Mouse (Mus musculus): ENCODE data around the gene Slc5a11. TPM values are rescaled to one million over a fixed set of nuclear protein-coding genes. Genes with fewer than 3 reads are reported as not detected.

Slc5a11 gene
- polyA plus RNA-seq (2012; rRNA removed) = 107 and 133 TPM in 2 replicates

GRCm38 (mm10) chr7:123214365-123215075 lies at the start of gene Slc5a11:
Gene Slc5a11, plus strand, starts transcription at chr7:123214780.
- 34% methylated on average over 8 of the region's 8 CpGs for WGBS
- Histone ChIP-seq H3K27ac (ENCODE audit: insufficient read depth, low read depth, low read length) (peak within 1 kb of the TSS; percentile 84), H3K36me3 (ENCODE audit: control insufficient read depth, insufficient read depth, low read length) (no peaks in the 10 kb centered on the region), H3K27me3 (replicated peaks; ENCODE audit: control insufficient read depth, insufficient read depth, low read length) (no peaks in the 10 kb centered on the region), H3K4me1 (ENCODE audit: control insufficient read depth, insufficient read depth, low read length) (peaks cover 18% of the 10 kb centered on the region), H3K4me3 (ENCODE audit: insufficient read depth, low read depth, low read length) (peak within 1 kb of the TSS; percentile 49)
- TF ChIP-seq POLR2A (IDR thresholded peaks at IDR 0.05; ENCODE audit: low read depth, low read length) (no peak), CTCF (conservative IDR thresholded peaks at IDR 0.05; ENCODE audit: insufficient read depth, insufficient read length, low read depth, low read length) (no peak; the same call in 1 of the 2 replicates)
- DNase-seq = peak; percentile 93

GRCm38 (mm10) chr7:123167436-123167835 lies 47.1 kb upstream of the Slc5a11 start:
- WGBS = 82% methylated on average over 2 of the region's 2 CpGs
- no peak overlapping the region for H3K4me3 ChIP-seq (ENCODE audit: insufficient read depth, low read depth, low read length)
- H3K36me3 ChIP-seq (ENCODE audit: control insufficient read depth, insufficient read depth, low read length) = peaks cover 39% of the 10 kb centered on the region
- 0 out of 2 replicates have a peak, but pooled peaks cover 5% of the 10 kb centered on the region for H3K4me1 ChIP-seq (ENCODE audit: control insufficient read depth, insufficient read depth, low read length)
- no peaks in the 10 kb centered on the region for H3K27me3 ChIP-seq (replicated peaks; ENCODE audit: control insufficient read depth, insufficient read depth, low read length)
- peak; percentile 50 for DNase-seq
- H3K27ac ChIP-seq (ENCODE audit: insufficient read depth, low read depth, low read length) = no peak overlapping the region
- TF ChIP-seq POLR2A (IDR thresholded peaks at IDR 0.05; ENCODE audit: low read depth, low read length) = no peak
- no peak for TF ChIP-seq CTCF (conservative IDR thresholded peaks at IDR 0.05; ENCODE audit: insufficient read depth, insufficient read length, low read depth, low read length)

GRCm38 (mm10) chr7:123169618-123170017 lies 45.0 kb upstream of the Slc5a11 start:
- no peak overlapping the region for H3K4me3 ChIP-seq (ENCODE audit: insufficient read depth, low read depth, low read length)
- H3K4me1 ChIP-seq (ENCODE audit: control insufficient read depth, insufficient read depth, low read length) = 0 out of 2 replicates have a peak, but pooled peaks cover 5% of the 10 kb centered on the region
- WGBS = 93% methylated on average over 2 of the region's 2 CpGs
- no peaks in the 10 kb centered on the region for H3K27me3 ChIP-seq (replicated peaks; ENCODE audit: control insufficient read depth, insufficient read depth, low read length)
- H3K36me3 ChIP-seq (ENCODE audit: control insufficient read depth, insufficient read depth, low read length) = peaks cover 32% of the 10 kb centered on the region
- DNase-seq = no peak
- no peak overlapping the region for H3K27ac ChIP-seq (ENCODE audit: insufficient read depth, low read depth, low read length)
- TF ChIP-seq CTCF (conservative IDR thresholded peaks at IDR 0.05; ENCODE audit: insufficient read depth, insufficient read length, low read depth, low read length) = no peak
- no peak for TF ChIP-seq POLR2A (IDR thresholded peaks at IDR 0.05; ENCODE audit: low read depth, low read length)

- Histone ChIP-seq H3K36me3 (ENCODE audit: control insufficient read depth, insufficient read depth, low read length) (peaks cover 24% of the 10 kb centered on the region), H3K4me1 (ENCODE audit: control insufficient read depth, insufficient read depth, low read length) (0 out of 2 replicates have a peak, but pooled peaks cover under 1% of the 10 kb centered on the region), H3K27ac (ENCODE audit: insufficient read depth, low read depth, low read length) (no peak overlapping the region), H3K27me3 (replicated peaks; ENCODE audit: control insufficient read depth, insufficient read depth, low read length) (no peaks in the 10 kb centered on the region), H3K4me3 (ENCODE audit: insufficient read depth, low read depth, low read length) (no peak overlapping the region)
- TF ChIP-seq POLR2A (IDR thresholded peaks at IDR 0.05; ENCODE audit: low read depth, low read length) (no peak), CTCF (conservative IDR thresholded peaks at IDR 0.05; ENCODE audit: insufficient read depth, insufficient read length, low read depth, low read length) (no peak)
- no peak for DNase-seq
- WGBS = 64% methylated on average over 5 of the region's 5 CpGs
These were observed 42.5 kb upstream of the Slc5a11 start for GRCm38 (mm10) chr7:123172101-123172500.

- H3K27me3 ChIP-seq (replicated peaks; ENCODE audit: control insufficient read depth, insufficient read depth, low read length) = no peaks in the 10 kb centered on the region
- peaks cover 1% of the 10 kb centered on the region for H3K4me1 ChIP-seq (ENCODE audit: control insufficient read depth, insufficient read depth, low read length)
- DNase-seq = no peak
- H3K27ac ChIP-seq (ENCODE audit: insufficient read depth, low read depth, low read length) = no peak overlapping the region
- no peak for TF ChIP-seq CTCF (conservative IDR thresholded peaks at IDR 0.05; ENCODE audit: insufficient read depth, insufficient read length, low read depth, low read length)
- H3K36me3 ChIP-seq (ENCODE audit: control insufficient read depth, insufficient read depth, low read length) = peaks cover 18% of the 10 kb centered on the region
- H3K4me3 ChIP-seq (ENCODE audit: insufficient read depth, low read depth, low read length) = no peak overlapping the region
These were observed 37.4 kb upstream of the Slc5a11 start for GRCm38 (mm10) chr7:123177215-123177614.

- no peak overlapping the region for H3K4me3 ChIP-seq (ENCODE audit: insufficient read depth, low read depth, low read length)
- peaks cover 19% of the 10 kb centered on the region for H3K36me3 ChIP-seq (ENCODE audit: control insufficient read depth, insufficient read depth, low read length)
- peak overlapping the region; percentile 82 for H3K27ac ChIP-seq (ENCODE audit: insufficient read depth, low read depth, low read length)
- peak; percentile 70 for DNase-seq
- peaks cover 7% of the 10 kb centered on the region for H3K4me1 ChIP-seq (ENCODE audit: control insufficient read depth, insufficient read depth, low read length)
- 44% methylated on average over 20 of the region's 20 CpGs for WGBS
- H3K27me3 ChIP-seq (replicated peaks; ENCODE audit: control insufficient read depth, insufficient read depth, low read length) = no peaks in the 10 kb centered on the region
- TF ChIP-seq CTCF (conservative IDR thresholded peaks at IDR 0.05; ENCODE audit: insufficient read depth, insufficient read length, low read depth, low read length) = no peak
- no peak for TF ChIP-seq POLR2A (IDR thresholded peaks at IDR 0.05; ENCODE audit: low read depth, low read length)
These were observed 32.5 kb upstream of the Slc5a11 start for GRCm38 (mm10) chr7:123181787-123182701.

- H3K27ac ChIP-seq (ENCODE audit: insufficient read depth, low read depth, low read length) = no peak overlapping the region
- 47% methylated on average over 1 of the region's 1 CpGs for WGBS
- peak; percentile 87 for DNase-seq
These were observed 29.7 kb upstream of the Slc5a11 start for GRCm38 (mm10) chr7:123184891-123185290.

More at GRCm38 (mm10) chr7:123184891-123185290, 29.7 kb upstream of the Slc5a11 start:
- Histone ChIP-seq H3K4me3 (ENCODE audit: insufficient read depth, low read depth, low read length) (no peak overlapping the region), H3K4me1 (ENCODE audit: control insufficient read depth, insufficient read depth, low read length) (peaks cover 7% of the 10 kb centered on the region), H3K27me3 (replicated peaks; ENCODE audit: control insufficient read depth, insufficient read depth, low read length) (no peaks in the 10 kb centered on the region), H3K36me3 (ENCODE audit: control insufficient read depth, insufficient read depth, low read length) (peaks cover 20% of the 10 kb centered on the region)
- TF ChIP-seq POLR2A (IDR thresholded peaks at IDR 0.05; ENCODE audit: low read depth, low read length) (no peak), CTCF (conservative IDR thresholded peaks at IDR 0.05; ENCODE audit: insufficient read depth, insufficient read length, low read depth, low read length) (no peak)
